Mouse (Mus musculus): Measurements from ENCODE around the gene Myh13. TPM values are rescaled to one million over a fixed set of nuclear protein-coding genes. Genes with fewer than 3 reads are reported as not detected.
A peak's percentile ranks its signal among the peaks of the same experiment; 100 is the strongest.

Myh13 gene
- 1 to 10 TPM; 4.3 to 5.8 TPM for total RNA-seq (2021)
- long read RNA-seq, experiment 1 = 0 reads
- long read RNA-seq, experiment 2, partial matches to known transcripts = 2 of 2 reads
- long read RNA-seq, experiment 2, other reads (novel, unspliced or antisense) = 0 of 2 reads

- DNase-seq = no peak
Observed at GRCm38 (mm10) chr11:67321358-67321757, at the start of gene Myh13. Myh13 (plus strand) TSS chr11:67321658.

GRCm38 (mm10) chr11:67276601-67277174 lies 44.8 kb upstream of the Myh13 start, which contains the start of gene Myh8:
Myh8 (plus strand) TSS chr11:67277124.
- DNase-seq = no peak

- DNase-seq = no peak
Observed at GRCm38 (mm10) chr11:67293440-67293839, 28.0 kb upstream of the Myh13 start.

GRCm38 (mm10) chr11:67313733-67314452 lies 7.6 kb upstream of the Myh13 start:
- DNase-seq = no peak

GRCm38 (mm10) chr11:67326536-67326935 lies 5.1 kb downstream of the Myh13 start:
- no peak for DNase-seq

GRCm38 (mm10) chr11:67344556-67344955 lies 23.1 kb downstream of the Myh13 start:
- no peak for DNase-seq

GRCm38 (mm10) chr11:67345186-67345855 lies 23.9 kb downstream of the Myh13 start:
- no peak for DNase-seq

- DNase-seq = no peak
Observed at GRCm38 (mm10) chr11:67345856-67346236, 24.4 kb downstream of the Myh13 start.

- DNase-seq = peak; percentile 45
Observed at GRCm38 (mm10) chr11:67350153-67350768, 28.8 kb downstream of the Myh13 start.

- DNase-seq = no peak
Observed at GRCm38 (mm10) chr11:67353011-67353410, 31.6 kb downstream of the Myh13 start.

GRCm38 (mm10) chr11:67358031-67358430 lies 36.6 kb downstream of the Myh13 start:
- DNase-seq = no peak

GRCm38 (mm10) chr11:67362236-67362635 lies 40.8 kb downstream of the Myh13 start:
- DNase-seq = no peak

GRCm38 (mm10) chr11:67364551-67364950 lies 43.1 kb downstream of the Myh13 start:
- DNase-seq = no peak

GRCm38 (mm10) chr11:67364986-67365721 lies 43.7 kb downstream of the Myh13 start:
- no peak for DNase-seq

- no peak for DNase-seq
Observed at GRCm38 (mm10) chr11:67366936-67367335, 45.5 kb downstream of the Myh13 start.

- no peak for DNase-seq
Observed at GRCm38 (mm10) chr11:67373333-67373732, 51.9 kb downstream of the Myh13 start.

- no peak for DNase-seq
Observed at GRCm38 (mm10) chr11:67376308-67376707, 54.9 kb downstream of the Myh13 start.

GRCm38 (mm10) chr11:67379703-67380510 lies 58.4 kb downstream of the Myh13 start:
- peak; percentile 43 for DNase-seq

- DNase-seq = no peak
Observed at GRCm38 (mm10) chr11:67381833-67382232, 60.4 kb downstream of the Myh13 start.

- no peak for DNase-seq
Observed at GRCm38 (mm10) chr11:67384653-67385052, 63.2 kb downstream of the Myh13 start.

GRCm38 (mm10) chr11:67386815-67387415 lies 65.5 kb downstream of the Myh13 start:
- DNase-seq = no peak
